Mouse (Mus musculus): ENCODE data around the gene Gm8947. TPM values are rescaled to one million over a fixed set of nuclear protein-coding genes. Genes with fewer than 3 reads are reported as not detected.
"Not testable (repeated sequence)": the region's sequence is repeated elsewhere in the genome, so short reads cannot be mapped to it uniquely, and the experiment has no call there.

The Gm8947 gene
- total RNA-seq, 2 experiments from 2014 or later: not detected

- DNase-seq (ENCODE audit: low spot score in 2 of 2): no peak
Observed at GRCm38 (mm10) chr1:151180167-151180566, 12.0 kb upstream of the Gm8947 start.

GRCm38 (mm10) chr1:151182266-151182665, 9.9 kb upstream of the Gm8947 start, which contains the start of gene Gm47985:
Gene Gm47985 (plus strand): TSS chr1:151182537.
- not testable (repeated sequence) for DNase-seq (ENCODE audit: low spot score in 2 of 2)

DNA sequence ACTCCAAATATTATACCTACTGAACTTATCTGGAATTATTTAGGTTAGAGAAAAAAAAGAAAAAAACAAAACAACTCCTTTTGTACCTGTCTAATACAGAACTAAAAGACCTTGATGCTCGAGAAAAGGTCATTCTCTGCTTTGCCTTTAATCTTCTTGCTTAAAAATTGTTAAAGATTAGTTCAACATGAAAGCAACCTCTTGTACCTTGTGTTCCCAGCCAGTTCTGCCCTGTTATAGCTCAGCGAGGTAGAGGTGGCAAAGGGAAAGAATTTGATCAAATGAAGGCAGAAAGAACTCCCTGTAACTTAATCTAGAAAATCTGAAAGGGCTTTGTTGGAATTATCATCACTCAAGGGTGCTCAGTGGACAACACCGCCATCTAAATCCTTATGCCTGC, 6.0 kb upstream of the Gm8947 start:
- not testable (repeated sequence) for DNase-seq (ENCODE audit: low spot score in 2 of 2)

DNA sequence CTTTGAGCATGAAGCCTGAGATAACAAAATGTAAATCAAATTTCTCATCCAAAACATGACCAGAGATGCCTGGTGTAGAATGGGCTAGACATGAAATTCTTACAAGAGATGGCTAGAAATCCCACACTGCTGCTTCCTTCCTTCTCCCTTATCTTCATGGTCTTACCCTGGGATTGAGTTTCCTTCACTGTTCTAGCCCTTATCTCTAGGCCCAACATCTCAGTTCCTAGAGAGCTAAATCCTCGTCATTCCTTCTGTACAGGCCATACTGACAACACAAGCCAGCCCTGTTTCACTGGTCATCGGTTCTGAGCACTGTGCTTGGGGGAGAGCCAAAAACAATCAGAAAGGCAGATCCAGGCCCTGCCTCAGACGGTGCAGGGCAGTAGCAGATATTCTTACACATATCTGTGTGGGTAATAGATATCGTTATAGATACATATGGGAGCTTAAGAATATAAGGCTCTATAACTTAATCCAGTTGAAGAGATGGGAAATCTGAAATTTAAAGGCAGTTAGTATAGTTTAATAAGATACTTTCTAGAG, 5.2 kb upstream of the Gm8947 start:
- not testable (repeated sequence) for DNase-seq (ENCODE audit: low spot score in 2 of 2)

- DNase-seq (ENCODE audit: low spot score in 2 of 2): no peak
Observed at GRCm38 (mm10) chr1:151188469-151188868, 3.7 kb upstream of the Gm8947 start.

DNA sequence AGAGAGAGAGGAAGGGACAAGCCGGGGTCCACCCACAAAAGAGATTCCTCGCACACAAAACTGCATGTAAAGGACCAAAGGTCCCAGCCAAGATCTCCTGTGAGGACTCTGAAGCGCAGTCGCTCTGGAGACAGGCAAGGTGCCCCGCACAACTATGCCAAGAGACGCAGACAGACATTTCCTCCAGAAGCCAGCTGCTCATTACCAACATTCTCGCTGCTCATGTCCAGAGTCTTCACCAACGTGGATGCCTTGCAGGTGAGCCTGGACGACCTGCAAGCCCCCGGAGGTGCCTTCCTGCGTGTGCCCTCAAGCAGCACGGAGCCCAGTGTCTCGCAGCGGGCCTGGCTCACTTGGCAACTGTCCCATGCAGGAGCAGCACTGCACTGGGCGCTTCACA, 563 bp downstream of the Gm8947 start:
- DNase-seq (ENCODE audit: low spot score in 2 of 2): not testable (repeated sequence)

- DNase-seq (ENCODE audit: low spot score in 2 of 2): not testable (repeated sequence)
Observed at GRCm38 (mm10) chr1:151195986-151196385, 3.8 kb downstream of the Gm8947 start.

DNA sequence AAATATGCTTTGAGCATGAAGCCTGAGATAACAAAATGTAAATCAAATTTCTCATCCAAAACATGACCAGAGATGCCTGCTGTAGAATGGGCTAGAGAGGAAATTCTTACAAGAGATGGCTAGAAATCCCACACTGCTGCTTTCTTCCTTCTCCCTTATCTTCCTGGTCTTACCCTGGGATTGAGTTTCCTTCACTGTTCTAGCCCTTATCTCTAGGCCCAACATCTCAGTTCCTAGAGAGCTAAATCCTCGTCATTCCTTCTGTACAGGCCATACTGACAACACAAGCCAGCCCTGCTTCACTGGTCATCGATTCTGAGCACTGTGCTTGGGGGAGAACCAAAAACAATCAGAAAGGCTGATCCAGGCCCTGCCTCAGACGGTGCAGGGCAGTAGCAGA, 4.5 kb downstream of the Gm8947 start:
- DNase-seq (ENCODE audit: low spot score in 2 of 2): not testable (repeated sequence)

GRCm38 (mm10) chr1:151198120-151198519, 5.9 kb downstream of the Gm8947 start, which contains the start of gene Gm47995:
Gene Gm47995 (plus strand): TSS chr1:151198448.
- not testable (repeated sequence) for DNase-seq (ENCODE audit: low spot score in 2 of 2)

DNA sequence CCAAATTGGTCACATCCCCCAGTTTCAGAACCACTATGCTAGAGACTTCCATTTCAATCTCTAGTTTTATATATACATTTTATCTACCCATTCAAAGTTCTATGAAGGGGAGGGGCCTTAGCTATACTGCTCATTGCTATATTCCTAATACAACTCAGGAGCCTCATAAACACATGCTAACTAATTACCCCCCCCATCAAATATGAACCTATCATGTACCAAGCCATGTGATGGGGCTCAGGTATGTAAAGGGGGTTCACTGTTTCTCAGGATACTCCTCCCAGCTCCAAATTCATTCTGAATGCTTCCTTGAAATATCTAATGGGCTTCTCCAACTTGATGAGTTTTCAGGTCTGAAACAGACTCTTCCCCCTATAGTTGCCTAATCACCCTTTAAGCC, 8.4 kb downstream of the Gm8947 start:
- not testable (repeated sequence) for DNase-seq (ENCODE audit: low spot score in 2 of 2)

DNA sequence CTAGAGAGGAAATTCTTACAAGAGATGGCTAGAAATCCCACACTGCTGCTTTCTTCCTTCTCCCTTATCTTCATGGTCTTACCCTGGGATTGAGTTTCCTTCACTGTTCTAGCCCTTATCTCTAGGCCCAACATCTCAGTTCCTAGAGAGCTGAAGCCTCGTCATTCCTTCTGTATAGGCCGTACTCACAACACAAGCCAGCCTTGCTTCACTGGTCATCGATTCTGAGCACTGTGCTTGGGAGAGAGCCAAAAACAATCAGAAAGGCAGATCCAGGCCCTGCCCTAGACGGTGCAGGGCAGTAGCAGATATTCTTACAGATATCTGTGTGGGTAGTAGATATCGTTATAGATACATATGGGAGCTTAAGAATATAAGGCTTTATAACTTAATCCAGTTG, 10.6 kb downstream of the Gm8947 start:
- not testable (repeated sequence) for DNase-seq (ENCODE audit: low spot score in 2 of 2)

DNA sequence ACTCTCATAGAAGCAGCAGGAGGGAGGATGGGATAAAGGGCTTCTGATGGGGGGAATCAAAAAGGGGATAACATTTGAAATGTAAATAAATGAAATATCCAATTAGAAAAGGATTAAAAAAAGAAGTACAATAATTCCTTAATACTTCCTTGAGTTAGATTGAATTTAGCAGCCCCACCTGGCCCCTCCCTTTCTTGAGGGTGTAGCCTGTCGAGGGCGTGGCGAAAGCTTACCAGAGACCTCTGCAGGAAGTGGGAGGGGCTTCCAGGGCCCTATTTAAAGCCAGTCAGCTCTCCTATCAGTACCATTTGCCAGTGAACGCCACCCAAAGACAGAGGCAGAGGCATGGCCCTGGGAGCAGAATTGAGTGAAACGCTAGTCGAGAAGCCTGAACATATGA, 11.6 kb downstream of the Gm8947 start, which contains the start of gene 3110040M04Rik:
TSS of gene 3110040M04Rik (plus strand) at position 304 of the 400 bp plus-strand sequence.
- not testable (repeated sequence) for DNase-seq (ENCODE audit: low spot score in 2 of 2)

DNA sequence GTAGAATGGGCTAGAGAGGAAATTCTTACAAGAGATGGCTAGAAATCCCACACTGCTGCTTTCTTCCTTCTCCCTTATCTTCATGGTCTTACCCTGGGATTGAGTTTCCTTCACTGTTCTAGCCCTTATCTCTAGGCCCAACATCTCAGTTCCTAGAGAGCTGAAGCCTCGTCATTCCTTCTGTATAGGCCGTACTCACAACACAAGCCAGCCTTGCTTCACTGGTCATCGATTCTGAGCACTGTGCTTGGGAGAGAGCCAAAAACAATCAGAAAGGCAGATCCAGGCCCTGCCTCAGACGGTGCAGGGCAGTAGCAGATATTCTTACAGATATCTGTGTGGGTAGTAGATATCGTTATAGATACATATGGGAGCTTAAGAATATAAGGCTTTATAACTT, 16.3 kb downstream of the Gm8947 start:
- not testable (repeated sequence) for DNase-seq (ENCODE audit: low spot score in 2 of 2)

- not testable (repeated sequence) for DNase-seq (ENCODE audit: low spot score in 2 of 2)
Observed at GRCm38 (mm10) chr1:151208944-151209343, 16.8 kb downstream of the Gm8947 start.

GRCm38 (mm10) chr1:151209824-151210355, 17.7 kb downstream of the Gm8947 start, which contains the start of gene Gm47996:
Gene Gm47996 (plus strand): TSS chr1:151210131.
- not testable (repeated sequence) for DNase-seq (ENCODE audit: low spot score in 2 of 2)

- DNase-seq (ENCODE audit: low spot score in 2 of 2): not testable (repeated sequence)
Observed at GRCm38 (mm10) chr1:151211666-151212065, 19.5 kb downstream of the Gm8947 start.

GRCm38 (mm10) chr1:151214862-151215261, 22.7 kb downstream of the Gm8947 start:
- no peak for DNase-seq (ENCODE audit: low spot score in 2 of 2)

DNA sequence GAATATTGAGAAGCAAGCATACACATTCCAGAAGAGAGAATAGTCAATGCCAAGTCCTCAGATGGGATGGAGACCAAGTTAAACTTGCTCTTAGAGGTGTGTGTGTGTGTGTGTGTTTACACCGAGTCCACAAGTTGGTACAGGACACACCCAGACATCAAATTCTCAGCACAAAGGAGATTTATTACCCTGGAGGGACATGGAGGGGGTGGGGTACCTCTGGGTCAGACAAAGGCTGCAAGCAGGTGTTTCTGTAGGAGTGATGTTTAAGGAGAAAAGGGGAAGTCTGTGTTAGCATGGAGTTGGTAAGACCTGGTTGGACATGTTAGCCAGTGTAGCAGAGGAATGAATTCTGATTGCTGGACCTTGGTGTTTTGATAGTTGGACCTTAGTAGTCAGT, 23.8 kb downstream of the Gm8947 start:
- no peak for DNase-seq (ENCODE audit: low spot score in 2 of 2)

DNA sequence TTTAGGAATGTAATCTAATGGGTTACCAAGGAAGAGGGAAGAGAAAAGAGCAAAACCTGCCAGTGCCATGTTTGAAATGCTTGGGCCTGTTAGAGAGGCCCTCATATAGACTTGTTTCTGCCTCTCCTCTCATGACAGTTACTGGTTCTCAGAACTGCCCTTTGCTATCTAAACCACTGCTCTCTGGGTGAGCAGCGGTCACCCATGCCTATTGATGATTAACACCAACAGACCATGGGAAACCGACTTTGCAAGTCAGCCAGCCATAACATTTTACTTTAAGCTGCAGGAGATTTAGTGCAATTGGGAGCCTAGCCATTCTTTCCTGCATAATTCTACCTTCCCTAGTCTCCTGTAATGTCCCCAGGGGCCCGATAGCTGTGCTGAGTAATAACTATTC, 24.2 kb downstream of the Gm8947 start:
- DNase-seq (ENCODE audit: low spot score in 2 of 2): no peak

DNA sequence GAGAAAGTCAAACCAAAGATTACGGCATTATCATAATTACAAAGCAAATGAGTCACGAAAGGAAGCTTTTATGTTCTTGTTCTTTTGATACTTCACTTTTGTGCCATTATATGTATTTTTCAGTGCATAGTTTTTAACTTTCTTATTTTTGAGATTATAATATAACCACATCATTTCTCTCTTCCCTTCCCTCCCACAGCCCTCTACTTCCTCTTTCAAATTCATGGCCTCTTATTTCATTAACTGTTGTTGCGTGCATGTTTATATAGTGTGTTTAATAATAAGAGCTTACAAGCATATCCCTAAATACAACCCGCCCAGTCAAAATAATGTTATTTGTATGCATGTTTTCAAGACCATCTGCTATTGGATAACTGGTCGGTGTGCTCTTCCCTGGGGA, 26.9 kb downstream of the Gm8947 start:
- DNase-seq (ENCODE audit: low spot score in 2 of 2): no peak

GRCm38 (mm10) chr1:151220098-151220497, 27.9 kb downstream of the Gm8947 start:
- DNase-seq (ENCODE audit: low spot score in 2 of 2): no peak

- no peak for DNase-seq (ENCODE audit: low spot score in 2 of 2)
Observed at GRCm38 (mm10) chr1:151222561-151223267, 30.5 kb downstream of the Gm8947 start.
